Mouse (Mus musculus): ENCODE measurements around the gene Gdf5.

DNA sequence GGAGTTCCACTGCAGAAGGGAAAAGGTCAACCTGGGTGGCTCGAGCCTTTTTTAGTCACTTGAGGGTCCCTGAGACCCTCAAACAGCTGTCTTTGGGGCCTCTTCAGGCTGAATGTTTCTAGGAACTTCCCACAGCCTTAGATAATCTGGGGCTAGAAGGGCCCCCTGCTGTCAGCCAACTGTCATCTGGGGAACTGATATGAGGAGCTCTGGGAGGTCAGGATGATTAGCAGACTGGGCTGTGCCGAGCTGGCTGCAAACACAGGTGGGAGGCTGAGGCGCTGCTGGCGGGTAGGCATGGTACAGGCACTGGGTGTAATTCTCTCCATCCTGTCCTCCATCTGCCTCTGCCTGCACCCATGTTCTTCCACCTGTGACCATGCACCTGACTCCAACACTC, 43.9 kb upstream of the Gdf5 start:
- TF ChIP-seq MAX (IDR thresholded peaks at IDR 0.05) = no peak
- no peak for TF ChIP-seq CTCF (IDR thresholded peaks at IDR 0.05; ENCODE audit: control insufficient read depth, insufficient read depth, insufficient read length)
- no peak for TF ChIP-seq CEBPB (IDR thresholded peaks at IDR 0.05; ENCODE audit: low read depth)
- no peak for TF ChIP-seq MYOG (IDR thresholded peaks at IDR 0.05; ENCODE audit: control insufficient read depth, extremely low read depth, insufficient read length)
- TF ChIP-seq FOSL1 (IDR thresholded peaks at IDR 0.05; ENCODE audit: insufficient read depth, low read length, poor library complexity, severe bottlenecking) = no peak
- TF ChIP-seq USF1 (IDR thresholded peaks at IDR 0.05; ENCODE audit: low read depth) = no peak

Measured in C2C12 (cell line).